Mouse (Mus musculus) midbrain, embryonic 11.5 days (tissue): ENCODE results near the gene Prkn. TPM values are rescaled to one million over a fixed set of nuclear protein-coding genes. Genes with fewer than 3 reads are reported as not detected.

Experiments
- ATAC-seq: fragments of 200-750 bp; cut with Nextera tagmentation; 2 replicates; pipeline ENCODE4 v1.8.0; 2017; ENCODE audit warnings: moderate TSS enrichment, moderate library complexity; ENCODE audit not compliant: low FRiP score
- DNase-seq: peaks from one replicate; pipeline ENCODE4 v3.0.0; 2015; ENCODE audit warnings: low spot score; ENCODE audit errors: missing footprints
- H3K27ac ChIP-seq: fragments of 300-500 bp; sonication (generic); 2 replicates; pipeline ENCODE4 v1.5.1; 2014; ENCODE audit warnings: low read depth, low read length
- H3K27me3 ChIP-seq: fragments of 300-500 bp; sonication (generic); 2 replicates; pipeline ENCODE4 v1.6.1; 2014; ENCODE audit warnings: mild to moderate bottlenecking, low read length, moderate library complexity, mixed read lengths; ENCODE audit not compliant: control insufficient read depth, insufficient read depth
- H3K36me3 ChIP-seq: fragments of 300-500 bp; sonication (generic); 2 replicates; pipeline ENCODE4 v1.6.1; 2014; ENCODE audit warnings: mild to moderate bottlenecking, low read length, moderate library complexity, mixed read lengths; ENCODE audit not compliant: control insufficient read depth, insufficient read depth
- H3K4me1 ChIP-seq: fragments of 300-500 bp; sonication (generic); 2 replicates; pipeline ENCODE4 v1.6.1; 2014; ENCODE audit warnings: low read length; ENCODE audit not compliant: control insufficient read depth, insufficient read depth
- H3K4me2 ChIP-seq: fragments of 300-500 bp; sonication (generic); 2 replicates; pipeline ENCODE4 v1.6.1; 2014; ENCODE audit warnings: mild to moderate bottlenecking, moderate library complexity
- H3K4me3 ChIP-seq: fragments of 300-500 bp; sonication (generic); 2 replicates; pipeline ENCODE4 v1.5.1; 2014; ENCODE audit warnings: low read depth, low read length
- H3K9ac ChIP-seq: fragments of 300-500 bp; sonication (generic); 2 replicates; pipeline ENCODE4 v1.6.1; 2014; ENCODE audit warnings: low read length
- H3K9me3 ChIP-seq: fragments of 300-500 bp; sonication (generic); 2 replicates; pipeline ENCODE4 v1.6.1; 2016; ENCODE audit warnings: low read length; ENCODE audit not compliant: control insufficient read depth
- WGBS: fragments of 180-500 bp; shearing (Covaris S2); extraction: QIAGEN DNeasy Blood & Tissue Kit; methylation state at CpG from one replicate; pipeline ENCODE4 v1.1.7; 2014; 5-methylcytosine and 5-hydroxymethylcytosine counted together
- polyA plus RNA-seq: library from polyadenylated mRNA; unstranded; fragments of >200 nt; fragmentation: Nextera tagmentation; extraction: Ambion mirVana; gene quantifications from 2 replicates; pipeline ENCODE4 v1.2.1, GENCODE M21; 2014

The Prkn gene
- polyA plus RNA-seq, 1 experiment from 2014 or later: 0.82 TPM

DNA sequence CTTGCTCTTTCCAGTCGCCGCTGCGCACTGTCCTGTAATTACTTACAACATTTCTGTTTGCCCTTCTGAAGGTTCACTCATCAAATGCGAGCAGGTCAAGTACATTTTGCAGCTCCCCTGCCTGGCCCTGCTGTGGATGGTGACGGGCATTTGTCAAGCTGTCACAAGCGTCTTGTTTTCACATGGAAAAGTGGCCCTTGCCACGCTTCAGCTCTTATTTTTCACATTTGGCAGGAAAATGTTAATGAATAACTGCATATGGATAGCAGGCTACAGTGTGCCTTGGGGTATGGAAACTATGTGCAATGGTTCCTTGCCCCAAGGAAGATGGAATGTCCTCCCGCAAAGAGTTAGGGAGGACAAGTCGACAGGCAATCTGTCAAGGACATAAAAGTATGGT lies 404.9 kb downstream of the Prkn start:
- DNase-seq: no peak
- Histone ChIP-seq H3K4me1 (no peaks in the 10 kb centered on the region), H3K4me2 (no peak overlapping the region), H3K27ac (no peak overlapping the region), H3K9me3 (no peaks in the 10 kb centered on the region), H3K9ac (no peak overlapping the region), H3K4me3 (no peak overlapping the region), H3K36me3 (no peaks in the 10 kb centered on the region), H3K27me3 (no peaks in the 10 kb centered on the region)
- ATAC-seq: no peak
- WGBS: 84% methylated on average over 9 of the region's 9 CpGs

DNA sequence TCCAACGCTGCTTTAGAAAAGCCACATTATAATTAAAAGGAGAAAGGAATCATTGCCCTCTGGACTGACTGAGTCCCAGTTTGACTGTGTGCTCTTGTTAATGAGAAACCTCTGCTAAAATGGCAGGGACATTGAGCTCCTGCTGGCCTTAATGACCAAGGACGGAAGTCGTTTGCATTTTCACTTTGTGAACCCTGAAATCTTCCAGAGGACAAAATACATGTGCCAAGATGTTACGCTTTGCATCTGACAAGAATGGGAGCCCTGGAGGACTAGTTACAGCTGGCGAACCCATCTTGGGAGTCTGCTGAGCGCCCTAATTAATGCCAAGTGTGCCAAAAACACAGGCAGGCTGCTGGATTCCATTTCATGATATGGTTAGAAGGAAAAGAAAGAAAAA lies 409.0 kb downstream of the Prkn start:
- Histone ChIP-seq H3K4me2 (no peak overlapping the region), H3K4me3 (no peak overlapping the region), H3K4me1 (no peaks in the 10 kb centered on the region), H3K9me3 (no peaks in the 10 kb centered on the region), H3K36me3 (no peaks in the 10 kb centered on the region), H3K9ac (no peak overlapping the region), H3K27me3 (no peaks in the 10 kb centered on the region), H3K27ac (no peak overlapping the region)
- ATAC-seq (no peak), DNase-seq (no peak)
- WGBS: 67% methylated on average over 6 of the region's 6 CpGs

DNA sequence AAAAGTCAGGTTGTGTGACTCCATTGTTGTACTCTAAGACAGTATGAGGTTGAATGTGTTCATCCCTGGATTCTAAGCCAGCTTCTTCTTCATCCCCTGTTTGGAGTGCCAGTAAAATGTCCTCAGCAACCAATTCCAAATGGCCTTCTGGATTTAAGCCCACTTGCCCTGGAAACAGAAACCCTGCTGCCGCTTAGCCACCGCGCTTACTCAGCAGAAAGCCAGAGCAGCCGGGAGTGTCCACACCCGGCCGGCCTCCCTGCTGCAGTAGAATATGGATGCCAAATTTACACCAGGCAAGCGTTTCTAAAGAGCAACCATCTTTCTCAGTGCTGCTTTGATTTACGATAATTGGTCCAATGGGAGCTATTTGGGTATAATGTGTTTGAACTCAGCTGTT lies 420.5 kb downstream of the Prkn start:
- ATAC-seq (no peak), DNase-seq (no peak)
- Histone ChIP-seq H3K36me3 (no peaks in the 10 kb centered on the region), H3K4me3 (no peak overlapping the region), H3K4me2 (no peak overlapping the region), H3K27me3 (no peaks in the 10 kb centered on the region), H3K4me1 (no peaks in the 10 kb centered on the region), H3K9ac (no peak overlapping the region), H3K27ac (no peak overlapping the region), H3K9me3 (no peaks in the 10 kb centered on the region)
- WGBS: 89% methylated on average over 8 of the region's 8 CpGs

DNA sequence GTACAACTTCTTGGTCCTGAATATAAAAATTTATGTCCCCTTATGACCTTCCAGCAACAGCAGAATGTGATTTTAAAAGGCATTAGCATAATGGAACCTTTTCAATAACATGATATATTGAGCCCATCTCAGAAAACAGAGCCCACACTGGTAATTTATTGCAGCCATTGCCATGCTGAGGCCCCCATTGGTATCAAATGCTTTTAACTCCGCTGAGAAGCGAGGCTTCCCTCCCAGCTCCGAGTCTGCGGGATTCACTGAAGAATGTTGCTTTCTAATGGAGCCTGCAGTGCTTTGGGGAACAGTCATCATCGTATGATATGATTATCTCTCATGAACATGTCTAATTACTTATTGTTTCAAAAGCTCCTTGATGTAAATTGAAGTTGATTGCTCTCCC lies 421.5 kb downstream of the Prkn start:
- no peaks in the 10 kb centered on the region for H3K36me3 ChIP-seq
- no peaks in the 10 kb centered on the region for H3K4me1 ChIP-seq
- H3K9me3 ChIP-seq: no peaks in the 10 kb centered on the region
- no peak overlapping the region for H3K27ac ChIP-seq
- 84% methylated on average over 5 of the region's 5 CpGs for WGBS
- DNase-seq (no peak), ATAC-seq (no peak)
- H3K27me3 ChIP-seq: no peaks in the 10 kb centered on the region
- no peak overlapping the region for H3K4me2 ChIP-seq
- H3K4me3 ChIP-seq: no peak overlapping the region
- H3K9ac ChIP-seq: no peak overlapping the region

DNA sequence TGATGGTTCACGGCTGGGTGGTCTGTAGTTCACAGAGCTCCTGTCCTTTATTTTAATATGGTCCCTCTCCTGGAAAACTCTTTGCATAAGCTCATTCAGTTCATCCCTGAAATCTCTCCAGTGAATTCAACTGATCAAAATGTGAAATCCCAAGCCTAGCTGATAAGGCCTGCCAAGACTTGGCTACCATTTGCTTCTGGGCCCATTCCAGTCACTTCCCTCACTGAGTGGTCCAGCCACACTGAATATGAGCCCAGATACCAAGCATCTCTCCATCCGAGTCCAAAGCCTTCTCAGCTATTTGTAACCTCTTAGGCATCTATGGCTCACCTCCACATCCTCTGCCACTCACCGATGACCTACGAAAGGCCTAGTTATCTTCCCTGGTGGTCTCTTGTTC lies 427.8 kb downstream of the Prkn start:
- H3K9me3 ChIP-seq: no peaks in the 10 kb centered on the region
- H3K4me3 ChIP-seq: no peak overlapping the region
- WGBS: 92% methylated on average over 4 of the region's 4 CpGs
- no peaks in the 10 kb centered on the region for H3K4me1 ChIP-seq
- H3K9ac ChIP-seq: no peak overlapping the region
- no peak overlapping the region for H3K4me2 ChIP-seq
- DNase-seq: no peak
- no peaks in the 10 kb centered on the region for H3K36me3 ChIP-seq
- no peak for ATAC-seq
- no peaks in the 10 kb centered on the region for H3K27me3 ChIP-seq
- H3K27ac ChIP-seq: no peak overlapping the region

DNA sequence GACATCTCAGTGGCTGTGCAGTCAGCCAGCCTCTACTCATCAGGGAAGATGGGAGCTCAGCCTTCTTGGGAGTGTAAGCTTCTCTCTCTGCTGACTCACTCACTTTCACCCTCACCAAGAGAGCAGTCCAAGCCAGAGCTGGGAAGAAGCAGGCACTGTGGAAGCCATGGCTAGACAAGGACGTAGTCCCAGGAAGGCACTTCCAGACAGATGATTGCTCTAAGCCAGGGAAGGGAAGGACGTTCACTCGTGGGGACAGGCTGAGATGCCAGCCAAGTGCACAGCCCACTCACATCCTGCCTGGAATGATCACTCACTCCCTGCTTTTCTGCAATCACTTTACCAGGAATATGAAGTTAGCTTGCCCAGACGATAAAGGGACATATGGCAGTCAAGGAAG lies 430.0 kb downstream of the Prkn start:
- Histone ChIP-seq H3K4me3 (no peak overlapping the region), H3K9ac (no peak overlapping the region), H3K4me2 (no peak overlapping the region), H3K36me3 (no peaks in the 10 kb centered on the region), H3K4me1 (no peaks in the 10 kb centered on the region), H3K27me3 (no peaks in the 10 kb centered on the region), H3K27ac (no peak overlapping the region), H3K9me3 (no peaks in the 10 kb centered on the region)
- DNase-seq (no peak), ATAC-seq (no peak)
- 97% methylated on average over 4 of the region's 4 CpGs for WGBS

DNA sequence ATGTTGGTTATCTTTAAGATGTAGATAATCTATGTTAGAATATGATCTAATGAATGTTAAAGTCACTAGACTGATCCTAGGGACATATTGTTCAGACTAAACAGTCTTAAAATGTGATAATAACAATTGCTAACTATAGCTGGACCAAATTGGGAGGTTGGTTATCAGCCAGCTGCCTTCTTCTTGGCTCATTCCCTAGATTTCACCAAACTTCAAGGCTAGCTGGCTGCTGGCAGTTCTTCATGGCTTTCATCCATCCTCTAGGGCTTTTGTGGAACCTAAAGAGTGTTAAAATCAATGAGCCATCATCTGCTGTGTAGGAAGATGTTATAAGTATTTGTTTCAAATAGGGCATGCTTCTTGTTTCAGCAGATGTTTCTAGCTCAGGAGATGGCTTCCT lies 431.7 kb downstream of the Prkn start:
- Histone ChIP-seq H3K9ac (no peak overlapping the region), H3K27me3 (no peaks in the 10 kb centered on the region), H3K4me3 (no peak overlapping the region), H3K9me3 (no peaks in the 10 kb centered on the region), H3K36me3 (no peaks in the 10 kb centered on the region), H3K4me1 (no peaks in the 10 kb centered on the region), H3K4me2 (no peak overlapping the region), H3K27ac (no peak overlapping the region)
- ATAC-seq: no peak
- DNase-seq: no peak

DNA sequence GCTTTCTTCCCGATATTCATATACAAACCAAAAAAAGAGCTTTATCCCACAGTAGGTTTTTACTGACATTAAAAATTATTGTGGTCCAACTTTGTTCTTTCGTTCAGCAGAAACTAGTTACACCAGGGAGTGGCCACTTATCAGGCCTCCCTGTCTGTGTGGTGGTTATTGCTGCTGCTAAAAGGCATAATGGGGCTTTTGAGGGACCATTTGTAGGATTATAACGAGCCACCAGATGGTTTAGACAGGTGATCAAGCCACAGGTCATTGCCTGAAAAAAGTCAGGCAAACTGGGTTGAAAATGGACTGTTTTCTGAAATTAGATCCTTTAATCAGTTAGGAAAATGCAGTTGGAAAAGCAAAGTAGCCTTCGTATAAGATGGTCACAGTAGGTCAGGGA lies 444.1 kb downstream of the Prkn start:
- Histone ChIP-seq H3K36me3 (no peaks in the 10 kb centered on the region), H3K4me3 (no peak overlapping the region), H3K9ac (no peak overlapping the region), H3K9me3 (no peaks in the 10 kb centered on the region), H3K4me2 (no peak overlapping the region), H3K4me1 (no peaks in the 10 kb centered on the region), H3K27me3 (no peaks in the 10 kb centered on the region), H3K27ac (no peak overlapping the region)
- no peak for DNase-seq
- ATAC-seq: no peak
- 81% methylated on average over 4 of the region's 4 CpGs for WGBS

DNA sequence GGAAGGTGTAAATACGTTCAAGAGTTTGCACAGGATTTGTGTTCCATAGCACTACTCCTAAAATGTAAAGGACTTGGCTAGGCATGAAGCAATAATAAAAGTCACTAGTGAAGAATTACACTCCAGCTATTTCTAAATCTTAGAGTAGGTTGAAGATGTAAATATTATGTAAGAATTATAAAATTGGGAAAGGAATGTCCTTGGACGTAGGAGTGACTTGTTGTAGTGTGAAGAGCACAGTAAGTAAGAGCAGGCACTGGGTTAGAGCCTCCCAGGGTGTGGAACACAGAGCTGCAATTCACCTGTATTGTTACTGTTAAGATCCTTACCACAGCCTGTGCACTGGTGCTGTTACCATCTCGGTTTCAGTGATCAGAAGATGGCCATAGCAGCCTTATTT lies 450.0 kb downstream of the Prkn start:
- H3K9ac ChIP-seq: no peak overlapping the region
- H3K27ac ChIP-seq: no peak overlapping the region
- DNase-seq: no peak
- H3K9me3 ChIP-seq: no peaks in the 10 kb centered on the region
- H3K4me2 ChIP-seq: no peak overlapping the region
- H3K4me1 ChIP-seq: no peaks in the 10 kb centered on the region
- H3K36me3 ChIP-seq: no peaks in the 10 kb centered on the region
- H3K4me3 ChIP-seq: no peak overlapping the region
- H3K27me3 ChIP-seq: no peaks in the 10 kb centered on the region
- ATAC-seq: no peak
- WGBS: 84% methylated on average over 3 of the region's 3 CpGs

DNA sequence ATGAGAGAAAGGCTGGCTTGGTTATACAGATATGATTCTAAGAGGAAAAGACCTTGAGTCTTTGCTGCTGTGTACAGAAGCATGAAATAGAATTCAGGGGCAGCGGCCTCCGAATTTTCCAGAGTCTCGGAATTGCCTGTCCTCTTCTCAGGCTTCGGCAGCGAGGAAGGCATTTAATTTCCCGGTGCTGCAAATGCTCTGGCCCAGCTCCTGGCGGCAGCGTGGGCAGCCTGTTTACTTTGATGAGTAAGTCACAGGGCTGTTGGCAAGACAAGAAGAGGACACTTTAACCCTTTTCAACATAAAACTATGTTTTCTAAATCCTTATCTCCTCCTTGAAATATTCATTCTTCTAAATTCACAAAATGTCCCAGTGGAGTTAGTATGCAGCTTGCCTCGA lies 462.9 kb downstream of the Prkn start:
- DNase-seq (no peak), ATAC-seq (no peak)
- no peak overlapping the region for H3K4me3 ChIP-seq
- no peak overlapping the region for H3K4me2 ChIP-seq
- no peaks in the 10 kb centered on the region; the same call in 1 of the 2 replicates for H3K4me1 ChIP-seq
- 74% methylated on average over 9 of the region's 9 CpGs for WGBS
- no peaks in the 10 kb centered on the region for H3K9me3 ChIP-seq
- H3K27ac ChIP-seq: no peak overlapping the region
- no peaks in the 10 kb centered on the region for H3K36me3 ChIP-seq
- no peaks in the 10 kb centered on the region for H3K27me3 ChIP-seq
- H3K9ac ChIP-seq: no peak overlapping the region
